Mouse (Mus musculus): ENCODE results near the gene Serpinb2. TPM values are rescaled to one million over a fixed set of nuclear protein-coding genes. Genes with fewer than 3 reads are reported as not detected.

The Serpinb2 gene
- under 1 TPM; 0.78 to 0.89 TPM for total RNA-seq (2021)

DNA sequence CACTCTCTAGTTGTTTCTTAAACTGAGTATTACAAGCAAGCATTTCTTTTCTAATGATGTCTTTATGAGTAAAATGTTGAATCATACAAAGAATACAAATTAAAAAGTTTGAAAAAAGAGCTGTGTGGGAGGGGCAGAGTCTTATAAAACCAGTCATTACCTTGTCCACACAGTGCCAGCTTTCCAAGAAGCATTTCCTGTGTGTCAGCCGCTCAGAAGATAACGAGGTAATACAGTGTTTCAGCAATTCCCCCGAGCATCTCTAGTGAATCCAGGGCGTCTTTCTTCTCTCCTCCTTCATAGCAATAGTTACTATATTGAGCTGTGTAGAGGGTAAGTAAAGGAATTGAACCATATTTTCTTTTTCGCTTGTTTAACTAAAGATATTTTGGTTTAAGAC is at the start of gene Serpinb2:
Gene Serpinb2, plus strand, starts transcription at position 172 of the 400 bp plus-strand sequence.
- intact Hi-C loops (cut with DNase I): no loop called here

DNA sequence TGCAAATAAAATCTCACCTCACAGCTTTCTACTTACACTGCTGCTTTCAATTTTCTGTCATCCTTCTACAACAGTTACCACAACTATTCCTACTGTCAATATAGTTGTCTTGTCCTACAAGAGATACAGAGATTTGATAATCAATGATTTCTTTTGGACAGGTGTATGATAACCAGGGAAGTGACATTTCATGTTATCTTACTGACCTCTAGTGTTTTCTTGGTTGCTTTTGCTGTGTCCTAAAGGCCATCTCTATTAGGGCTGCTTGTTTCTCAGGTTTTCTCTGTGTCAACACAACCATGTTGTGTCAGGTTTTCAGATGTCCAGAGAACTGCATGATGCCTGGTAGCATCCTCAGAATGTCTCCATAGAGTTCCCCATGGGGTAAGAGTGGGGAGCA is 31.3 kb upstream of the Serpinb2 start:
- DNase-seq (ENCODE audit: low spot score): no peak
- intact Hi-C loops (cut with DNase I): loop anchor here (5.0 kb wide), 1 partner anchor 238 kb away; no protein-coding TSS in a partner anchor

More for the DNA sequence above, at the start of gene Serpinb2:
- no peak for DNase-seq (ENCODE audit: low spot score)

DNA sequence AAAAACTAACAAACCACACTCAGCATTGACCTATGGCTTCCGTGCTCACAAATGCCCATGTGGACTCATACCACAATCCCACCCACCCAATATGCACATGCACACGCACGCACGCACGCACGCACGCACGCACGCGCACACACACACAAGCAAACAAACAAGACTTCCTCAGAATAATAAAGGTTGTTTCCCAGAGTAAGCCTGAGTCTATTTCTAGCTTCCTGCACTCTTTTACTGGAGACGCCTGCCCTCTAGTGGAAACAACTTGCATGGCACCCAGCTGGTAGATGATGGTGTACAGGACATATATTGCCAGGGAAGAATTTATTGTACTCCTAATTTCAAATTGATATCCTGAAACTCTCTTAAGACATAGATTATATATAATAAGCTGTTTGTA is 29.8 kb upstream of the Serpinb2 start:
- intact Hi-C loops (cut with DNase I): loop anchor here (5.0 kb wide), 1 partner anchor 239 kb away; no protein-coding TSS in a partner anchor
- peak; percentile 12 for DNase-seq (ENCODE audit: low spot score)

DNA sequence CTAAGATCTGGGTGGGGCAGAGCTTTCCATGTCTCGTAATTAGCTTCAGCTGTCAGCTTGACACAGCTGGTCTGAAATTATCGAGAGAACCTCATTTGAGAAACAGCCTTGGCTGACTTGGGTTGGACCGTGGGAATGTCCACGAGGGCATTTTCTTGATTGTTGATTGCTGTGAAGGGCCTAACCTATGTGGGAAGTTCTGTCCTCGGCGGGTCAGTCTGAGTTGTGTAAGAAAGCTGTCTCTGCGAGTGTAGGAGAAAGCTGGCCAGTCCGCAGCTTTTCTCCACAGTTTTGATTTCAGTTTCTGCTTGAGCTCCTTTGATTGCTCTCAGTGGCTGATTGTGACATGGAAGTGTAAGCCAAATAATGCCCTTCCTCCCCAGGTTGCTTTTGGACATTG is 21.6 kb upstream of the Serpinb2 start:
- no peak for DNase-seq (ENCODE audit: low spot score)
- intact Hi-C loops (cut with DNase I): no loop called here

DNA sequence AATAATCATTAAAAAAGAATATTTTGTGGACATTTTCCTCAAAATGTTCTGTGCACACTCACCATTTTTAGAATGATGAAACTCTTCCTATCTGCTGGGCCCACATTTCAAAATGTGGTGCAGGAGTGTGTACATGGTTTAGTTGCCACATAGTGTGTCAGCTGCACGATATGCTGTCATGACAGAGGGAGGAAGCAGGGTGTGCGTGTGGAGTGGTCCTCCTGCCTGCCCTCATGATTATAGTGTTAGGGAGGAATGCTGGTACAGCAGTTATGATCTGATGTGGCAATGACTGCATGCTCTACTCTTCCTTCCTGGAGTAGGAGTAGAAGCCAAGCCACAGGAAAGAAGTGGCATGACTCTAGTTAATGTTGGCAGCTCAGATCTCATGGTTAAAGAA is 14.4 kb upstream of the Serpinb2 start:
- intact Hi-C loops (cut with DNase I): no loop called here
- no peak for DNase-seq (ENCODE audit: low spot score)

DNA sequence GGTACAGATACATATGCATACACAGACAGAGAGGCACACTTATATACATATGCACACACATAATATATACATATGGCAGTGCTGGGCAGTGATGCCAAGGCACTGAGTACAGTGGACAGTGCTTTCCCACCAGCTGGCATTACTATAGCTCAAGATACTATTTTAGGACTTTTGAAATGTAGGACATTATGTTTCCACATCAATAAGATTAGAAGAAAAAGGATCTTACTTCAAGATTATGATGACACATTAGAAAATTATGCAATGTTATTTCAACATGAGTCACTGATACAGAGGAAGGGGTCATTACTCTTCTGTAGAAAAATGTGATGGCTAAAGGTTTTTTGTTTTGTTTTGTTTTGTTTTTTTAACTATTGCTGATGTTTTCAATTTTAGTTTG is 9.2 kb upstream of the Serpinb2 start:
- intact Hi-C loops (cut with DNase I): no loop called here
- no peak for DNase-seq (ENCODE audit: low spot score)

DNA sequence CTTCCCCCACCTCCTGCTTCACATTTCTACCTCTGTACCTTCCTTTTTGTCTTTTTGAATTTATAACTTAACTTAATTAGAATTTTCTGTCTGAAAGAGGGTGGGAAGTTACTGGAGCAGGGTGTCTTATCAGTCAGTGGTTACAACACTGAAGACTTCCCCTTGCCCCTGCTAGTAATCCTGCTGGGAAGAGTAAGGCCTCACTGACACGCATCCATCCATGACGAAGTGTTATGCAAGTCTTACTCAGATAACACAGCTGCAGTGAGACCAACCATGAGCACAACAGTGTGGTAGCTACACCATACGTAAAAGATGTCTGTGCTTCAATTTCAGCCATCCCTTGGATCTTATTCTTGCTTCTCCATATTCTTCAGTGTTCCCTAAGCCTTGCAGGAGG is 7.9 kb upstream of the Serpinb2 start:
- DNase-seq (ENCODE audit: low spot score): no peak
- intact Hi-C loops (cut with DNase I): no loop called here

DNA sequence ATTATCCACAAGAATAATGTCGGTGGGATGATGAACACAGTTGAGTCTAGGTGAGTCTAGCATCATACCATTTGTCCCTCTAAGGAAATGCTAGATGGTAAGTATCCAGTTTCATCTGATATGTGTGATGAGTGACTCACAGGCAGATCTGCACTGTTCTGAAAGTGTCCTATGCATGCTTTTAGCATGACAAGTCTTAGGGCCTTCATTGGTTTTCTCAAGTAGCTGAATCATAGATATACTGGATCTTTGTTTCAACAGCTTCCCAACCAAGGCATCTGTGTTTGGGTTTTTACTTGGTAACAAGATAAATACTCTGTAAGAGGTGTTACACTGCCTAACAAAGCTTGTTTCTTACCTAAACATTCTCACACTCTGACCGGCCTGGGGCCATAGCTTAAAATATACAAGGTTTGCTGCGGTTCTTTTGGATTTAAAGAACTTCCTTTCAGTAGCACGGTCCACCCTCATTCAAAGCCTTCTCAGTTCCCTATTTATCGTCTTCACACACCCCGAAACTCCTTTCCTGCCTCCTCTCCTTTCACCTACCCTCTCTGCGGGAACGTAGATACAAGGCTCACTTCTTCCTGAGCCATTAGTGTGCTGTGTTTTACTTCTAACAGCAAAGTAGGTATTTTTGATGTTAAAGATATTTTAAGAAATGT is 5.2 kb upstream of the Serpinb2 start:
- no peak for DNase-seq (ENCODE audit: low spot score)
- intact Hi-C loops (cut with DNase I): no loop called here

DNA sequence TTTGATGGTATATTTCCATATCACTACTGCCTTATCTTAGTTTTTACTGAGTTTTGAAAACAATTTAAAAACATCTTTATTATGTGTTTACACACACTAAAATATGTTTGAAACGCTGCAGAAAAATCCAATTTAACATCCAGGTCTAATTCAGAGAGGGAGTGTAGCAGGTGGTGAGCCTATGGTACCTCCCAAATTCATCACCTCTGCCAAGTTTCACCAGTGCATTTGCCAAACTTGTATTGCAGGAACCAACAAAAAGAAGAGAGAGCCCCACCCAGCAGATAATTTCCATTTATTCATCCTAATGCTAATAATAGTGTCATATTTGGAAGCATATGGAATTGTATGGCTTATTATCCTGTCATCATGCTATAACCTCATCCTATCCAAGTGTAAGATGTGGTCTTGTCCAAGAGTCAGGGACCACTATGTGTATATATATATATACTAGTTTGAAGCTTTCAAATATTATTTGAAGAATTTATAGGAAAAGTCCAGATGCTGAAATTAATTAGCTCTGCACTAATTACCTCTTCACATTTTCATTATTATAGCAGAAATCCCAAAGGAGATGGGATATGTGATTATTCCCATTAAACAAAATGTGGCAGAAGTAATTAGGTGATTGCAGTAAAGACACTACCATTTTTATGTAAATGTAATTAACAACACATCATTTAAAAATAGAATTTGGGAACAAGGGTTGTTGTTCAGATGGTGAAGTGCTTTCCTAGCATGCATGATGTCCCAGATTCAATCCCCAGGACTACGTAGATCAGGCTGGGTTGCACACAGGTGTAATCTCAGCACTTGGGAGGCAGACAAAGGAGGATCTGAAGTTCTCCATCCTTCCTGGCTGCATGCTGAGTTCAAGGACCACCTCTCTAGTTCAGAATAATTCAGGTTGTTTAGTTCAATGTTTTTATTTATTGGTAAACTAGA is 1.2 kb downstream of the Serpinb2 start:
- intact Hi-C loops (cut with DNase I): no loop called here
- no peak for DNase-seq (ENCODE audit: low spot score)

DNA sequence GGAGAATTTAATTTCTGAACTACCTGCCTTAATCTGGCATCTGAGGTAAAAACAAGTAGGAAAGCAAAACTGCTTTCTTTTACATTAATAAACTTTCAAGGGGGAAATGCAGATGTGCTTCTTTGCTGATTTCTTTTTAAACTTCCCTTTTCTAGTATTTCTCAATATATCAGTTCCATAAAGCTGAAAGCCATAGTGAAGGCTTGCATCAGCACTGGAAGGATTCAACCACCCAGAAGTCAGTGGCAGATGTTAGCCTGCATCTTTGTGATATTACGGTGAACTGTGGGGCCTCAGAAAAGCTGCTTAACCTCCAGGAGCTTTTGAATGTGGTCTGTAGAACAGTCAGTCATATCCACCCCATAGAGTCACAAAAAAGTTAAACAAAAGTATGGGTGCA is 2.3 kb downstream of the Serpinb2 start:
- no peak for DNase-seq (ENCODE audit: low spot score)
- intact Hi-C loops (cut with DNase I): no loop called here

DNA sequence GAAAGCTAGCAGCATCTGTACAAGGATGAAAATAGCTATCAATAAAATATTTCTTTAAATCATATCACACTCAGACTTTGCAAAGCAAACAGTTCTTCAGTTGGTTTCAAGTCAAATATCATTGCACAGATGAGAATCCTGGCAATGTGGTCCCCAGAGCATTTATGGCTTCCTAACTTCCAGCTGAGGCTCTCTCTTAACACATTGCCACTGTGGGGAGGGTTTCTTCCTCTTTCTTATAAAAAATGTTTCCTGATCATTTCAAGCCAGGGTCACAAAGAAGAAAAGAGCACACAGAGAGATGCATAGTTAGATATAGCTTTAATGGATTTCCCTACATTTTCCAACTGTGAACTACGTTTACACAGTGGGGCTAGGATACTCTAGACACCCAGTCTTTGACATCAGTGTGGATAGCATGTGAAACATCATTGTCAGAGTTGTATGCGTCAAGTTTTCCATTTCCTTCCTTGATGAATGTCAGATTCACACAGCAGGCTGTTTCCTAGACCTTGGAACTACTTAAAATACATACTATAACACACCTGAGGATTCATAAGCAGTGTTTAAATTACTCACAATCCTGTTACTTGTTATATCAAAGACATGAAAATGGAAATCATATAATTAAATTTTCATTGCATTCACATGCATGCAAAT is 4.7 kb downstream of the Serpinb2 start:
- no peak for DNase-seq (ENCODE audit: low spot score)
- intact Hi-C loops (cut with DNase I): no loop called here

DNA sequence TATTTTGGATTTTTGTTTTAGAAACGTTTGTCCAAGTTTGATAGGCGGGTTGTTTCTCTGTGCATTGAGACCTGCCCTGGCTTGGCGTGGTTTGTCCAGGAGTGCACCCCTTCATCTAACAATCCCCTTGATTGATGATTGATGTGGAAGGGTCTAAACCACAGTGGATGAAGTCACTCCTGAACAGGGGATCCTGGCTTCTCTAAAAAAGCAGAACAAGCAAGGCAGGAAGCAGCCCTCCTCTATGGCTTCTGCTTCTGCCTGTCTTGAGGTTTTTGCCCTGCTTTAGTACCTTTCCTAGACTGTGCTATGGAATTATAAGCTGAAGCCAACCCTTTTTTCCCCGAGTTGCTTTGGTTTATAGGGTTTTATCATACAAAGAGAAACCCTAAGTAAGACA is 14.4 kb downstream of the Serpinb2 start:
- intact Hi-C loops (cut with DNase I): no loop called here
- DNase-seq (ENCODE audit: low spot score): no peak

DNA sequence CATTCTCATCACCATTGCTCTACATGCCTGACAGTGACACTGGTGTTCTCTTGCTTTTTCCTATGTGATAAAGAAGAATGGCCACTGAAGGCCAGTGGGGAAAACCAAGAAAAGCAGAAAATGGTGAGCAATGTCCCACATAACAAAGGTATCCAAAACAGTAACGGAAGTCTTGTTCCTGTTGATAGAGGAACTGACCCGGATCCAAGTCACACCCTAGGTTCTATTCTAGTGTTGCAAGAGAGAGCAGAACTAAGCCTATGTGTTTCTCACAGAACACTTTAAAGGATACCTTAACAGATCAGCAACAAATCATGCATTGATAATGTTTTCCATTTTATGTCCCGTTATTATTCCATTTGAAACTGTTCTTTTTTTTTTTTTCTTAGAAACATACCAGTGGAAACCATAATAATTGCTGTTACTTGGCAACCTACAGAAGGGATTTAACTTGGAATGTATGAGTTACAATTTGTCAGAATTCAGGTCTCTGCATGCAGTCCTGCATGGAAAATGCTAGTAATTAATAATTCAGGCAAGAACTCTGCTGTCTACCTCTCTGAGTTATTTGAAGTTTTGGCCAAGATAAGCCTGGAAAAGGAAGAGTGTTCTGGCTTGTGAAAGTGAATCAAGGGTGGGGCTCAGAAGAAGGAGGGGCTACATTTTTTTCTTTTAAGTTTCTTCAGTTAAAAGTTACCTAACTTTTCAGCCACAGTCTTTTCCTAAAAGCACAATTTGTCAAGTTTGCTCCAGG is 17.3 kb downstream of the Serpinb2 start:
- intact Hi-C loops (cut with DNase I): no loop called here
- DNase-seq (ENCODE audit: low spot score): no peak

DNA sequence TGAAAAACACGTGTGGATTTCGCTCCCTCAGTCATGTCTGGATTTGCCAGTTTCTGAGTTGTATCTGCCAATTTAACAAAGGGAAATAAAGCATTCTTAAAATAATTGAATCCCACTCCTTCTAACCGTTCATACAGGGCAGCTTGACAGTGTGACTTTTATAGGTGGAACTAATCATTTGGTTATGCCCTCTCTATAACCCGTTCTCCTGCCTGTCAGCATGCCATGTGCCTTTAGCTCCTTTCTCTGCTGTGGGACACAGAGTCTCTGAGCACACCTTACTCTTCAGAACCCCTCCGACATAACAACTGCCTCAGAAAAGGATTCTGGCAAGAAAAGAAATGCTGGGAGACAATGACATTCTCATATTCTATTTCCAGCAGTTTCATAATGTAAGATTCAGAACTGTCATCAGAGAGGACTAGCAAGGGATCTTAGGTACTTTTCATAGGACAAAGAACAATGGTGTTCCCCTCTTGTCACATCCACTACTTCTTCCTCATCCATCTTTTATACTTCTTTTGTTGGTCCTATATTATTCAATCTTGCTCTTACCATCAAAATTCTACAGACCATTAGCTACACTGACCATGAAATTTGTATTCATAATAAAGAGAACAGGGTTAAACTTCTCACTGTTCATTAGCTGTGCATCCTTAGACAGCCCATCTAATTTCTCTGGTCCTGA is 18.3 kb downstream of the Serpinb2 start:
- no peak for DNase-seq (ENCODE audit: low spot score)
- intact Hi-C loops (cut with DNase I): no loop called here

DNA sequence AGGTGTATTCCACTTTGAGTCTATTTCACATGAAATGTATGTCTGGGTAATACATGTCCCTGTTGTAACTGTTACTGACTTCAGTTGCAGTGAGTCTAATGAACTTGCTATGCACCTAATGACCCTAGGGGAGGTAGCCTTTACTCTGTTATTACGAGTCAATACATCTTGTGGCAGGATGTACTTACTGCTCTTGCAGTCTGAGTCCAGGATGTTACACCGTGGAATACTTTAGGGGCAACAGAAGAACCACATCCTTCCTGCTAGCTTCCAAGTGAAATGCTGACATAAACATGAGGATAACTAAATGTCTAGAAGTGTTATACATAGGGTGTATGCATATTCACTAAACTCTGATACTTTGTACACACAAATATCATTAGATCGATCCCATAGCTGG is 22.5 kb downstream of the Serpinb2 start:
- no peak for DNase-seq (ENCODE audit: low spot score)
- intact Hi-C loops (cut with DNase I): no loop called here

DNA sequence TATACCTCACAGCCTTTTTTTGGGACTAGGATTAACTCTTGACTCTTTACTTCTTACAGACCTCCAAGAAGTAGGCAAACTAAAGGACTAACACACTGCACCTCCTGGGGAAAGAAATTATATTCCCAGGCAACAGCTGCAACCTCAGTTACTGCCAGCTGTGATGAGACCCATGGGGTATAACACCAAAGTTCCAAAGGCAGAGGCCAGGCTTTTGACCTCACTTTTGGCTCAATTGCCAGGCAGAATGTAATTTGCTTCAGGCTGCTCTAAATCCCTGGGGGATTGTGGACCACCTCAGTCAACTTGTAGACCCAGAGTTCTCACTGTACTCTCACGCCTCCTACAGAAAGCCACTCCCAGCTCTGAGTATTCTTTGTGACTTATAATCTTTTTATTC is 26.2 kb downstream of the Serpinb2 start:
- intact Hi-C loops (cut with DNase I): no loop called here
- DNase-seq (ENCODE audit: low spot score): no peak

DNA sequence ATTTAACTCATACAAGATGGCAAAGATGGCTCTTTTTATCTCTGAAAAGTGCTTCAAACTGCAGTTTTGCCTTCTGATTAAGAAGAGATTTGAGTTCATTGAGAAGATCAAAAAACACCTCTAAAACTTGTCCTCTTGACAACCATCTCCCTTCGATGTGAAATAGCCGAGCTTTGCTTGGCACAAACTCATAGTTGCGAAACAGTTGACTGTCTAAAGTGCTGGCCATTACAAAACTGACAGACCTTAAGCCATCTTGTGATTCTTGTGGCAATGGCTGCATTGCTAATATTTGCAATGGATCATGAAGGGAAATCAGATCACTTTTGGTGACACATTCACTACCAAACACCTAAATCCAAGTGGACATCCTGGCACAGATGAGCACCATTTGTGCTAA is 48.3 kb downstream of the Serpinb2 start:
- intact Hi-C loops (cut with DNase I): no loop called here

DNA sequence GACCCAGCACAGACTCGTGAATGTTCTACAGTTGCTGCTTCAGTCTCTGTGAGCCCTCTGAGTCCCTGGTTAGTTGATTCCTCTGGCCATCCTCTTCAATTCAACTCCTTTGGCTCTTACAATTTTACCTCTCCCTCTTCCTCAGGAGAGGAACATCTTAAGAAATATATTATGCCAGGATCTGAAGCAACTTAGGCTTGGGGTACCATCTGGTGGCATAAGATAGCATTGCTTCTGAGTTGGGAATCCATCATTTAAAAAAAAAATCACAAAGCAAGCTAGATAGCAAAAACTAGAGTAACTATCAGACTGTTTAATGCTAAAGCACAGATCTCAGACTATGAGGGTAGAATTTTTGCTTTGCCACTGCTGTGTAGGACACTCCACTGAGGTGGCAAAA is 50.9 kb downstream of the Serpinb2 start:
- intact Hi-C loops (cut with DNase I): no loop called here
- no peak for DNase-seq (ENCODE audit: low spot score)

More for the DNA sequence above, 48.3 kb downstream of the Serpinb2 start:
- DNase-seq (ENCODE audit: low spot score): no peak

DNA sequence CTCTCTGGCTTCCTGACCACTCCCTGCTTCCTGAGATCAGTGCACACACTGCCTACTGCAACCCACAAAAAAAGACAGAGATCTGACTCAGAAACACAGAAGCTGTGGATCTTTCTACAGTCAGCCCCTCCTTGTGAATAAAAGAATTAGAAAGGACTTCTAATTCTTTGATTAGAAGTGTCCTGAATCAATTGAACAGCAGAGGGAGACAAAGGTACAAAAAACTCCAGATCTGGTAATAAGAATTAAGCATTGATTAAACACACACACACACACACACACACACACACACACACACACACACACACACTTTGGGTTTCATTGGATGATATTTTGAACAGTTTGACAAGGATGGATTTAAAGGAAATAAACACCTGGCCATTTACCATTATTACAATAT is 54.4 kb downstream of the Serpinb2 start:
- DNase-seq (ENCODE audit: low spot score): no peak
- intact Hi-C loops (cut with DNase I): no loop called here
